Mouse (Mus musculus) testis, adult 2 months (tissue): Measurements from ENCODE around the gene Tcstv1.
"Not testable (repeated sequence)": the region's sequence is repeated elsewhere in the genome, so short reads cannot be mapped to it uniquely, and the experiment has no call there.

Experiments
- CTCF ChIP-seq: fragments of 200-500 bp; IDR thresholded peaks from 2 replicates; pipeline ENCODE4 v1.5.1; 2012; ENCODE audit warnings: low read depth, mild to moderate bottlenecking, inconsistent platforms, low read length, moderate library complexity; ENCODE audit not compliant: control insufficient read depth, insufficient read depth, insufficient replicate concordance
- POLR2A ChIP-seq: fragments of 200-500 bp; IDR thresholded peaks from 2 replicates; pipeline ENCODE4 v1.6.1; 2012; ENCODE audit warnings: low read depth, mild to moderate bottlenecking, inconsistent platforms, low read length, moderate library complexity; ENCODE audit not compliant: control insufficient read depth

- TF ChIP-seq CTCF, POLR2A: not testable (repeated sequence)
These were observed 22.6 kb upstream of the Tcstv1 start for GRCm38 (mm10) chr13:119916966-119917722.
